Mouse (Mus musculus) embryonic stem cell, embryonic (primary cell): ENCODE measurements around the gene Cars.

ENCODE experiments used
- CTCF ChIA-PET, 4 experiments: fragments of 300-600 bp in 2 of 4; fragments of 350-600 bp in 2 of 4; sonication (Branson Sonifier 250); formaldehyde crosslinking; loops; one replicate each; lab custom pipeline; 2022; ENCODE audit warnings: inconsistent platforms in 2 of 4; lab: Charles Lee
- POLR2A ChIA-PET, 4 experiments: fragments of 300-600 bp in 2 of 4; fragments of 350-600 bp in 2 of 4; sonication (Branson Sonifier 250); formaldehyde crosslinking; loops; one replicate each; lab custom pipeline; 2022; ENCODE audit warnings: antibody characterized with exemption in 4 of 4, inconsistent platforms in 1 of 4; lab: Charles Lee

Gene Cars

GRCm38 (mm10) chr7:143604889-143605288, 5.0 kb upstream of the Cars start:
- POLR2A ChIA-PET: interaction anchor here in 2 of 4 experiments (0.5 to 0.8 kb wide), 3 partner anchors 9 to 370 kb away, joined by 3 to 4 read pairs (median 4); no protein-coding TSS in a partner anchor
- CTCF ChIA-PET: interaction anchor here in 1 of 4 experiments (0.8 kb wide), 1 partner anchor 92 kb away, joined by 3 read pairs; no protein-coding TSS in a partner anchor

GRCm38 (mm10) chr7:143601705-143602104, 1.8 kb upstream of the Cars start:
- POLR2A ChIA-PET: interaction anchor here in 3 of 4 experiments (0.6 to 6.4 kb wide), 9 partner anchors 9 to 371 kb away, joined by 3 to 109 read pairs (median 3); partner anchors contain the start of genes Nap1l4 (in 2 of the 3), Cdkn1c (in 1 of the 3) and Tnfrsf22 (in 1 of the 3)
- CTCF ChIA-PET: interaction anchor here (0.6 to 1.6 kb wide), 11 partner anchors 11 to 105 kb away, joined by 3 to 7 read pairs (median 4); partner anchors contain the start of genes Nap1l4 (in 1 of the 4) and Tnfrsf23 (in 1 of the 4)

GRCm38 (mm10) chr7:143600231-143600740, 396 bp upstream of the Cars start:
- CTCF ChIA-PET: interaction anchor here (0.5 to 1.6 kb wide), 14 partner anchors 12 to 458 kb away, joined by 3 to 7 read pairs (median 4); partner anchors contain the start of gene Nap1l4 (in 1 of the 4)
- POLR2A ChIA-PET: interaction anchor here (0.5 to 11.0 kb wide), 125 partner anchors 8 to 1698 kb away, joined by 3 to 195 read pairs (median 4); partner anchors contain the start of genes Nap1l4 (in 3 of the 4), Tnfrsf22 (in 3 of the 4), Cd81 (in 2 of the 4) and Dhcr7 (in 2 of the 4)

- POLR2A ChIA-PET: interaction anchor here in 3 of 4 experiments (0.5 to 11.0 kb wide), 17 partner anchors 10 to 1279 kb away, joined by 3 to 195 read pairs (median 5); partner anchors contain the start of genes Nap1l4 (in 2 of the 3) and Tnfrsf22 (in 1 of the 3)
- CTCF ChIA-PET: interaction anchor here in 1 of 4 experiments (3.1 kb wide), 1 partner anchor 11 kb away, joined by 9 read pairs; no protein-coding TSS in a partner anchor
These were observed 5.0 kb downstream of the Cars start for GRCm38 (mm10) chr7:143594865-143595264.

- CTCF ChIA-PET: interaction anchor here in 1 of 4 experiments (0.6 kb wide), 1 partner anchor 183 kb away, joined by 15 read pairs; no protein-coding TSS in a partner anchor
- POLR2A ChIA-PET: interaction anchor here in 3 of 4 experiments (0.6 to 11.0 kb wide), 24 partner anchors 8 to 93 kb away, joined by 3 to 195 read pairs (median 6); partner anchors contain the start of genes Nap1l4 (in 3 of the 3), Cars (in 2 of the 3) and Tnfrsf23 (in 1 of the 3)
These were observed 7.6 kb downstream of the Cars start for GRCm38 (mm10) chr7:143592255-143592654.

GRCm38 (mm10) chr7:143588006-143588405, 11.9 kb downstream of the Cars start:
- POLR2A ChIA-PET: interaction anchor here in 3 of 4 experiments (0.6 to 4.6 kb wide), 22 partner anchors 10 to 460 kb away, joined by 3 to 98 read pairs (median 6); partner anchors contain the start of genes Cars (in 3 of the 3), Nap1l4 (in 3 of the 3) and Tnfrsf22 (in 2 of the 3)
- CTCF ChIA-PET: interaction anchor here in 1 of 4 experiments (1.1 kb wide), 1 partner anchor 39 kb away, joined by 3 read pairs; the partner anchor contains the start of gene Nap1l4

GRCm38 (mm10) chr7:143587586-143587985, 12.3 kb downstream of the Cars start:
- CTCF ChIA-PET: interaction anchor here in 1 of 4 experiments (1.1 kb wide), 1 partner anchor 39 kb away, joined by 3 read pairs; the partner anchor contains the start of gene Nap1l4
- POLR2A ChIA-PET: interaction anchor here in 3 of 4 experiments (0.6 to 4.6 kb wide), 21 partner anchors 9 to 459 kb away, joined by 3 to 98 read pairs (median 6); partner anchors contain the start of genes Cars (in 3 of the 3), Nap1l4 (in 3 of the 3) and Tnfrsf22 (in 2 of the 3)

GRCm38 (mm10) chr7:143583956-143584355, 15.9 kb downstream of the Cars start:
- POLR2A ChIA-PET: interaction anchor here (0.8 to 9.5 kb wide), 24 partner anchors 8 to 50 kb away, joined by 3 to 73 read pairs (median 6); partner anchors contain the start of genes Cars (in 3 of the 4) and Nap1l4 (in 2 of the 4)
- CTCF ChIA-PET: interaction anchor here in 3 of 4 experiments (0.6 to 2.4 kb wide), 14 partner anchors 10 to 463 kb away, joined by 3 to 10 read pairs (median 4); partner anchors contain the start of genes Cars (in 1 of the 3) and Nap1l4 (in 1 of the 3)

- CTCF ChIA-PET: interaction anchor here in 1 of 4 experiments (1.0 to 2.4 kb wide), 2 partner anchors 34 to 77 kb away, joined by 3 to 10 read pairs; partner anchors contain the start of gene Nap1l4
- POLR2A ChIA-PET: interaction anchor here (0.6 to 9.5 kb wide), 22 partner anchors 9 to 402 kb away, joined by 3 to 73 read pairs (median 6); partner anchors contain the start of genes Cars (in 2 of the 4) and Nap1l4 (in 2 of the 4)
These were observed 16.9 kb downstream of the Cars start for GRCm38 (mm10) chr7:143583025-143583424.

GRCm38 (mm10) chr7:143575751-143576150, 24.1 kb downstream of the Cars start:
- ChIA-PET POLR2A (interaction anchor here in 2 of 4 experiments (1.0 to 14.8 kb wide), 3 partner anchors 13 to 19 kb away, joined by 3 to 195 read pairs (median 12); partner anchors contain the start of gene Cars (in 1 of the 2)), CTCF (no interaction called here)

- POLR2A ChIA-PET: interaction anchor here in 3 of 4 experiments (0.8 to 19.6 kb wide), 18 partner anchors 7 to 54 kb away, joined by 3 to 275 read pairs (median 5); partner anchors contain the start of genes Nap1l4 (in 3 of the 3) and Cars (in 2 of the 3)
These were observed 34.2 kb downstream of the Cars start for GRCm38 (mm10) chr7:143565648-143566039.

GRCm38 (mm10) chr7:143565015-143565647, 34.8 kb downstream of the Cars start:
- POLR2A ChIA-PET: interaction anchor here in 3 of 4 experiments (0.8 to 19.6 kb wide), 17 partner anchors 8 to 54 kb away, joined by 3 to 275 read pairs (median 5); partner anchors contain the start of genes Nap1l4 (in 3 of the 3) and Cars (in 2 of the 3)
- CTCF ChIA-PET: interaction anchor here in 1 of 4 experiments (0.6 kb wide), 1 partner anchor 59 kb away, joined by 3 read pairs; no protein-coding TSS in a partner anchor

More at GRCm38 (mm10) chr7:143565648-143566039, 34.2 kb downstream of the Cars start:
- CTCF ChIA-PET: interaction anchor here in 1 of 4 experiments (0.6 kb wide), 1 partner anchor 59 kb away, joined by 3 read pairs; no protein-coding TSS in a partner anchor

GRCm38 (mm10) chr7:143563787-143564186, 36.1 kb downstream of the Cars start:
- CTCF ChIA-PET: no interaction called here

GRCm38 (mm10) chr7:143557616-143558015, 42.3 kb downstream of the Cars start:
- ChIA-PET CTCF (interaction anchor here in 3 of 4 experiments (0.5 to 1.3 kb wide), 3 partner anchors 9 to 12 kb away, joined by 4 to 7 read pairs (median 5); partner anchors contain the start of gene Nap1l4 (in 1 of the 3)), POLR2A (interaction anchor here (0.6 to 19.6 kb wide), 22 partner anchors 8 to 271 kb away, joined by 3 to 275 read pairs (median 4); partner anchors contain the start of genes Cars (in 3 of the 4) and Nap1l4 (in 3 of the 4))

More at GRCm38 (mm10) chr7:143563787-143564186, 36.1 kb downstream of the Cars start:
- POLR2A ChIA-PET: interaction anchor here in 2 of 4 experiments (0.9 to 19.6 kb wide), 11 partner anchors 9 to 34 kb away, joined by 3 to 275 read pairs (median 7); partner anchors contain the start of genes Nap1l4 (in 2 of the 2) and Cars (in 1 of the 2)

GRCm38 (mm10) chr7:143556964-143557610, 42.8 kb downstream of the Cars start:
- POLR2A ChIA-PET: interaction anchor here (0.8 to 19.6 kb wide), 17 partner anchors 8 to 43 kb away, joined by 3 to 275 read pairs (median 5); partner anchors contain the start of genes Cars (in 3 of the 4) and Nap1l4 (in 2 of the 4)
- CTCF ChIA-PET: interaction anchor here in 1 of 4 experiments (1.3 kb wide), 1 partner anchor 8 kb away, joined by 5 read pairs; the partner anchor contains the start of gene Nap1l4
